Mouse (Mus musculus): ENCODE results near the gene Prokr2. TPM values are rescaled to one million over a fixed set of nuclear protein-coding genes. Genes with fewer than 3 reads are reported as not detected.
"Not testable (repeated sequence)": the region's sequence is repeated elsewhere in the genome, so short reads cannot be mapped to it uniquely, and the experiment has no call there.

The Prokr2 gene
- total RNA-seq, 2 experiments from 2014 or later, result 2.2 to 2.4 TPM

- DNase-seq, result no peak
Observed at GRCm38 (mm10) chr2:132340350-132340749, 44.9 kb downstream of the Prokr2 start.

DNA sequence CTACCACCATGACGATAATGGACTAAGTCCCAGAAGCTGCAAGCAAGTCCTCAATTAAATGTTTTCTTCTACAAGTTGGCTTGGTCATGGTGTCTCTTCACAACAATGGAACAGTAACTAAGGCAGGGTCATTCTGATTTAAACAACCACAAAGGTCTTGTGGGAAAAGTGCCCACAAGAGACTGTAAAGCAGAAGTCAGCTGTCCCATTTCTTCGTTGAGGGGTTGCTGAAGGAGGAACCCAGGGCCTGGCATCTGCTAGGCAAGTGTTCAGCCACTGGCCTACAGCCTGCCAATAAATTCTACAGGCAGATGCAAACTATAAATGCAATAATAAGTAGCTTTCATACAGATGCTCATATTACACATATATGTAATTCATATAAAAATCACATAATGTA lies 48.0 kb downstream of the Prokr2 start:
- DNase-seq, result no peak

- no peak for DNase-seq
Observed at GRCm38 (mm10) chr2:132323541-132323940, 61.7 kb downstream of the Prokr2 start.

DNA sequence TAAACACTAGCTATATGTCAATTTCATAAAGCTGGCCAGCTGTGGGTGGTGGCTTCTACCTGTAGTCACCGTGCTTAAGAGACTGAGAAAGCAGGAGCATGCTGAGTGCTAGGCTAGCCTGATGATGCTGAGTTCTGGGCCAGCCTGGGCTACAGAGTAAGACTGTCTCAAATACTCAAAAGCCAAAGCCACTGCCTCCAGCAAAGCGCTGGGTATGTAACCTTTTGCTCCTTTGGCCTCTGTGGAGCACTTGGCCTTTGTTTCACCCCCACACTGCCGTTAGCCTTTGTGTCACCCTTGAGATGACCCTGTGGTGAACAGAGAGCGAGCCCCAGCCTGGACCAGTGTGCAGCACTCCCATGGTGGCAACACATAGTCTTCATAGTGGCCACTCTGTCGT lies 64.7 kb downstream of the Prokr2 start:
- no peak for DNase-seq

GRCm38 (mm10) chr2:132317178-132317577 lies 68.1 kb downstream of the Prokr2 start:
- DNase-seq, result no peak

GRCm38 (mm10) chr2:132316041-132316808 lies 69.0 kb downstream of the Prokr2 start:
- peak; percentile 47 to 61 for DNase-seq

- DNase-seq, result not testable (repeated sequence)
Observed at GRCm38 (mm10) chr2:132314057-132314456, 71.2 kb downstream of the Prokr2 start.

- DNase-seq, result no peak
Observed at GRCm38 (mm10) chr2:132313568-132313967, 71.7 kb downstream of the Prokr2 start.

GRCm38 (mm10) chr2:132312616-132313015 lies 72.6 kb downstream of the Prokr2 start:
- DNase-seq, result no peak

DNA sequence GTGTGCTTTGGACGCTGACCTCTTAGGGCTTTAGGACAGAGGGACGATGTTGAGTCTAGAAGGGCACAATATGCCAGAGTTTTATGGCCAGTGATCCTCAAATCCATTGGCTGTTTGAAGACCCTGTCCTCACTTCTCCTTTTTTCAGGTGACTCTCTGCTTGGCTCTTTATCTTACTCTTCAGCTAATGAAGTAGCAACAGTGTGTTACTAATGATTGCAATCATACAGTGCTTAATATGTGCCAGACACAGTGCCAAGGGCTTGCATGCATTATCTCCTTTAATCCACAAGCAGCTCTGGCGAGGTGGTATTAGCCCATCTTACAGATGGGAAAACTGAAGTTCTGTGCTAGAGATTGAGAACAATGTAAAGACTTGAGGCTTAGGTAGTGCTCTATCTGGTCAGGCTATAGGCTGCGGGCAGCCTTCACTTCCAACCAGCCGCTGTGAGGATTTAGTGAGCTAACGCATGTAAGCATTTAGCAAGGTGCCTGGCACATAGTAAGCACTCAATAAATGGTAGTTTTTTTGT lies 75.8 kb downstream of the Prokr2 start:
- no peak for DNase-seq

- DNase-seq, result no peak
Observed at GRCm38 (mm10) chr2:132308829-132309228, 76.4 kb downstream of the Prokr2 start.

DNA sequence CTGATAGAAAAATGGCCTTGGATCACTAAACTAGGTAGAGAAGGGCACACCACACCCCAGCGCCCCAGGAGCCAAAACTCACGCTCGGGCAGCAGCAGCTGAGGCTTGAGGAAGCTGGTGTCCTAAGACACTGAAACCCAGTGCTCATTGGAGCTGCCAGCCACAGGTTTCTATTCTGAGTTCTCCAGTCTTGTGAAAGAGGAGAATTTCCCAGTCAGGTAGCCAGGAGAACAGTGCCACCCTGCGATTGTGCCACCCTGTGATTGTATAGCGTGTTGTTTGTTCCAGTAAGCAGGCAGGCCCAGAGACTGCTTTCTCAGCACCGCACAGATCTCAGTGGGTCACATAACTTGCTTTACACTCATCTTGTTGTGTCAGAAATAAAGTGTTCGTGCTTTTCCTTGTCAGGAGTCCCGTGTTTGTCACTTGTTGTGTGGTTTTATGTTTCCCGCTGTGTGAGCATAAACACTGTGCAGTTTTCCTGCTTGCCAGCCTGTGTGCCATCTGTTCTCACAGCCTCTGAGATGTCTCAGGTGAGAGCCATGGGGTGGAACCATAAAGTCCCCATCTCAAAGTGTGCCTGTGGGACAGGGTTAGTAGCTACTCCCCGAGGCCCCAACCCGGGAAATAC lies 77.9 kb downstream of the Prokr2 start:
- DNase-seq, result no peak

DNA sequence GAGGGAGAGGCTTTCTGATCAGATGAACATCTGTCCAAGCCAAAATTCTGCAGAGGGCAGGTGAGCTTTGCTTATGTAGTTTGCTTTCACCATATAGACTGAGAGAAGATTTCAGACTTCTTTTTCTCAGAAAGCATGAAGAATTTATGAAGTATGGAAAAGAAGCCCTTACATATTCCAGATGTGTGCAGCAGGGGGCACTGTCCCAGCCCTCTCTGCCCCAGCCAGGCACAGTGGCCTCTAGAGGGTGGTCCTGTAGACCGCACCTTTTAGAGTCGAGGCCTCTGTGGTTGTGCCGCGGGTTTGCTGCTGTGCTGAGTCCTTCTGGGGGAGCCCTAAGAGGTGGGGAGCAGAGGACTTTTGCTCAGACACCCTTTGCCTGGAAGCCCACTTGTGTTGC lies 79.3 kb downstream of the Prokr2 start:
- no peak for DNase-seq

DNA sequence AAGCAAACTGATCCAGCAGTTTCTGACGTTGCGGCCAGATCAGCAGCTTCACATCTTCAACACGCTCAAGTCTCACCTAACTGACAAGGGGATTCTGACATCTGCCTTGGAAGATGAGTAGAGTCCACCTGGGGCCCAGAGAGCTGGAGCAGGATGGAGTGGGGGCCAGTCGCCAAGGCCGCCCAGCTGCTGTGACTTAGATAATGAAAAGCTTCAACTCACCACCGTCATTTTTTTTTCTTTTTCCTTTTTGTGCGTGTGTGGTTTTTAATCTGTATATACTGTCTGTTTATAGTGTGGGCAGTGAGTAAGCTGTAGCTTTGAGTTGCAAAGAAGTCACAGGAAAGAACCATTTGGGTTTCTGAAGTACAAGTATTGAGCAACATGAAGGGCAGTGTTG lies 80.1 kb downstream of the Prokr2 start:
- no peak for DNase-seq

DNA sequence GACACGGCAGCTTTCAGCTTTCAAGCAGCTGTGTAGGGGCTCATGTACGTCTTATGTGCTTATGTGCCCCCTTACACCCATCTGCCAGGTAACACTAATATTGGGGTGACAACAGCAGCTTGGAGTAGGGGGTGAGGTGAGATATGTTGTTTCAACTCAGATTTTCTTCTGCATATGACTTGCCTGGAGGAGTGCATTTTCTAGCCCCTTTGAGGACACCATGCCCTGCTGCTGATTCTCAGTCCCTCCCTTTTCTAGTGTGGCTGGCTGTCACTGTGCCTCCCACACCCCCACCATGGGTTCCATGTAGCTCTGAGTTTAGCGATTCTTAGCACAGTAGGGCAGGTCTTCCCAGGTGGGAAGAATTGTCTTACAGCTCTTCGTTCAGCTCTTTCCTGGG lies 83.8 kb downstream of the Prokr2 start:
- no peak for DNase-seq

DNA sequence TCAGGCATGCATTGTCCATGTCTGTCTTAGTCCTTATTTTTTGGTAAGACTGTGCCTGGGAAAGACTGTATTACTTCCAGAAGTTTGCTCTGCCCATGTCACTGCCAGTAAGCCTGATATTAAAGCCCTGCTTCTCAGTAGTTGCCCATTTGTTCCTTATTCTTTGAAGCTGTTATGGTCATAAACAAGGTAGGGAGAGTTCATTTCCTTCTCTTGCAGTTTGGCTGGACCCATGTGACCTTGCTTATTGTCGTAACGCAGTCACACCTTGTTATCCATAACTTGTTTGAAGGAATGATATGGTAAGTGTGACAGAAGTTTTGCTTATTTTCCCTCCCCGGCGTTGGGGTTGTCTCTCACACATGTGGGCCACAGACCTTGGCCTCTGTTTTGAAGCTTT lies 87.0 kb downstream of the Prokr2 start:
- no peak for DNase-seq

- DNase-seq, result no peak
Observed at GRCm38 (mm10) chr2:132293694-132294450, 91.4 kb downstream of the Prokr2 start.

DNA sequence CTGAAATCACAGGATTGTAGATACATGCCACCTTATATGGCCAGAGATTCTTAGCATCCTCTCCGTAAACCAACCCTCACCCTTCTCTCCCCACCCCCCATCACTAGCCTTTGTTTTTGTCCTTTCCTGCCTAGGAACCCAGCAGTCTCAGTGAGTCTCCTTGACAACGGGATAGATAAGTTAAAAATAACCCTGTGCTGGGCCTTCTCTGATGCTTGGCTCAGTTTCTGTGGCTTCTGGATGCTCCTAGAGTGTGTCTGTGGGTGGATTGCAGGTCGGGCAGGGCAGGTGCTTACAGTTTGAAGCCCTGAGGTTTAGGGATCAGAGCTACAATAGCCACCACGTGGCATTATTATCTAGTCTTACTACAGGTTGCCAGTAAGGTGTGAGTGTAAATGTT lies 93.2 kb downstream of the Prokr2 start:
- DNase-seq, result no peak

- DNase-seq, result no peak
Observed at GRCm38 (mm10) chr2:132291265-132291664, 94.0 kb downstream of the Prokr2 start.

GRCm38 (mm10) chr2:132290808-132291207 lies 94.4 kb downstream of the Prokr2 start:
- no peak for DNase-seq

- not testable (repeated sequence) for DNase-seq
Observed at GRCm38 (mm10) chr2:132289213-132289612, 96.0 kb downstream of the Prokr2 start.
